Mouse (Mus musculus): ENCODE measurements around the gene Ksr2. TPM values are rescaled to one million over a fixed set of nuclear protein-coding genes. Genes with fewer than 3 reads are reported as not detected.

Gene Ksr2
- polyA plus RNA-seq, 1 experiment from 2014 or later, result 0.19 TPM

DNA sequence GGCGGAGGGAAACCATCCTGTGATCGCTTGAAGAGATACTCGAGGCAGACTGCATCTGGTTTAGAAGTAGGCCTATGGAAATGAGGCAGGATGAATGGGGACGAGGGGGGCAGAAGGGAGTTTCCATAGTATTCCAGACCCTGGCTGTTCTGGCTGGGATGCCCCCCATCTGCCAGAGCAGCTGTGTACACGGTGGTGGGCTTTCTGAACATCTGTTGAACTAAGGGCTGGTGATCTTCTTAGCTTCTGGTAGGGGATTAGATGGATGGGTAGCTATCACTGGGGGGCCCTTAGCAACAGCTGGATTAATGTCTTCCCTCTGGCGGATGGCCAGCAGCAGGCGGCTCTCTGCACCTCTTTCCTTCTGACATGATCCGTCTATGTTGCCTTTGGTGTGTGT is 276.0 kb downstream of the Ksr2 start:
- no peak for ATAC-seq (replicated peaks; ENCODE audit: insufficient number of reproducible peaks, low FRiP score, low TSS enrichment)
- Histone ChIP-seq H3K27ac (ENCODE audit: low read depth, low read length) (no peak overlapping the region), H3K27me3 (ENCODE audit: control insufficient read depth, insufficient read depth, low read length) (0 out of 2 replicates have a peak, but pooled peaks cover 3% of the 10 kb centered on the region), H3K9ac (ENCODE audit: low read depth, low read length) (no peak overlapping the region), H3K4me2 (no peak overlapping the region), H3K9me3 (replicated peaks; ENCODE audit: control insufficient read depth, low read length) (no peaks in the 10 kb centered on the region), H3K4me3 (ENCODE audit: low read depth, low read length) (no peak overlapping the region), H3K36me3 (ENCODE audit: control insufficient read depth, insufficient read depth, low read length) (no peaks in the 10 kb centered on the region), H3K4me1 (ENCODE audit: control insufficient read depth, insufficient read depth, low read length) (no peaks in the 10 kb centered on the region)
- 59% methylated on average over 8 of the region's 8 CpGs for WGBS (ENCODE audit: insufficient replicate concordance)

DNA sequence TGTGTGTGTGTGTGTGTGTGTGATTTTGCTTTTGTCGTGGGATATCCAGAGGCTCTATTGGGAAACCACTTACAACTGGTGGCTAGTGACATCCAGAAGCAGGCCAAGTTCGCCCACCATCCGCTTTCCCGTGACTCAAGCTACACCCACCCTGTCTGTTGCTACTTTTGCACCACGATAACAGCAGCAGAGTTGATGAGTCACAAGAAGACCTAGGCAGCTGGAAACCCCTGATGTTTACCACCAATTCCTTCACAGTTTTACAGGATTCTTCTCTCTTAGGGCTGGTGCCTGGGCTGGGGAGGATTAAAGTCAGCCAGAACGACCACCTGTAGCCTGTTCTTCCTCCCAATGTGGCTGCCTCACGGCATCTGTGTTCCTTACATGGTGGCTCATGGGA is 277.5 kb downstream of the Ksr2 start:
- Histone ChIP-seq H3K4me2 (no peak overlapping the region), H3K9me3 (replicated peaks; ENCODE audit: control insufficient read depth, low read length) (no peaks in the 10 kb centered on the region), H3K4me1 (ENCODE audit: control insufficient read depth, insufficient read depth, low read length) (no peaks in the 10 kb centered on the region), H3K36me3 (ENCODE audit: control insufficient read depth, insufficient read depth, low read length) (no peaks in the 10 kb centered on the region), H3K27ac (ENCODE audit: low read depth, low read length) (no peak overlapping the region), H3K4me3 (ENCODE audit: low read depth, low read length) (no peak overlapping the region), H3K9ac (ENCODE audit: low read depth, low read length) (no peak overlapping the region), H3K27me3 (ENCODE audit: control insufficient read depth, insufficient read depth, low read length) (0 out of 2 replicates have a peak, but pooled peaks cover 3% of the 10 kb centered on the region)
- no peak for ATAC-seq (replicated peaks; ENCODE audit: insufficient number of reproducible peaks, low FRiP score, low TSS enrichment)
- 56% methylated on average over 7 of the region's 7 CpGs for WGBS (ENCODE audit: insufficient replicate concordance)

GRCm38 (mm10) chr5:117693557-117693956 is 279.8 kb downstream of the Ksr2 start:
- no peak for ATAC-seq (replicated peaks; ENCODE audit: insufficient number of reproducible peaks, low FRiP score, low TSS enrichment)
- Histone ChIP-seq H3K9ac (ENCODE audit: low read depth, low read length) (no peak overlapping the region), H3K36me3 (ENCODE audit: control insufficient read depth, insufficient read depth, low read length) (no peaks in the 10 kb centered on the region), H3K4me1 (ENCODE audit: control insufficient read depth, insufficient read depth, low read length) (no peaks in the 10 kb centered on the region), H3K9me3 (replicated peaks; ENCODE audit: control insufficient read depth, low read length) (no peaks in the 10 kb centered on the region), H3K4me3 (ENCODE audit: low read depth, low read length) (no peak overlapping the region), H3K4me2 (no peak overlapping the region), H3K27ac (ENCODE audit: low read depth, low read length) (no peak overlapping the region), H3K27me3 (ENCODE audit: control insufficient read depth, insufficient read depth, low read length) (no peaks in the 10 kb centered on the region)
- WGBS (ENCODE audit: insufficient replicate concordance), result 70% methylated on average over 3 of the region's 3 CpGs

- H3K27ac ChIP-seq (ENCODE audit: low read depth, low read length), result no peak overlapping the region
- H3K4me3 ChIP-seq (ENCODE audit: low read depth, low read length), result no peak overlapping the region
- no peak for ATAC-seq (replicated peaks; ENCODE audit: insufficient number of reproducible peaks, low FRiP score, low TSS enrichment)
- no peaks in the 10 kb centered on the region for H3K36me3 ChIP-seq (ENCODE audit: control insufficient read depth, insufficient read depth, low read length)
- H3K27me3 ChIP-seq (ENCODE audit: control insufficient read depth, insufficient read depth, low read length), result no peaks in the 10 kb centered on the region
- 24% methylated on average over 11 of the region's 11 CpGs for WGBS (ENCODE audit: insufficient replicate concordance)
- H3K9me3 ChIP-seq (replicated peaks; ENCODE audit: control insufficient read depth, low read length), result no peaks in the 10 kb centered on the region
- no peak overlapping the region for H3K9ac ChIP-seq (ENCODE audit: low read depth, low read length)
- no peaks in the 10 kb centered on the region for H3K4me1 ChIP-seq (ENCODE audit: control insufficient read depth, insufficient read depth, low read length)
- no peak overlapping the region for H3K4me2 ChIP-seq
Measured at GRCm38 (mm10) chr5:117694632-117695031, 280.8 kb downstream of the Ksr2 start.

DNA sequence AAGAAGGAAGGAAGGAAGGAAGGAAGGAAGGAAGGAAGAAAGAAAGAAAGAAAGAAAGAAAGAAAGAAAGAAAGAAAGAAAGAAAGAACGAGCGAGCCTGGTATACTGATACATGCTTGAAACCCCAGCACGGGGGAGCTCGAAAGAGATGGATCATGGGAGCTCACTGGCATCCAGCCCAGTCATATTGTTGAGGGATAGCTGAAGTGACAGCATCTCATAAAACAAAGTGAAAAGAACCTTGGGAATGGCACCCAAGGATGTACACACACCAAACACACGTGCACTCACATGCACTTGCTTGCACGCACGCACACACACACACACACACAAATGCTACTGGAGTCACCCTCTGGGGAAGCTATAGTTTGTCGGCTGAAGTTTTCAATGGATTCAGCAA is 282.6 kb downstream of the Ksr2 start:
- Histone ChIP-seq H3K27ac (ENCODE audit: low read depth, low read length) (no peak overlapping the region), H3K4me1 (ENCODE audit: control insufficient read depth, insufficient read depth, low read length) (no peaks in the 10 kb centered on the region), H3K4me2 (no peak overlapping the region), H3K4me3 (ENCODE audit: low read depth, low read length) (no peak overlapping the region), H3K36me3 (ENCODE audit: control insufficient read depth, insufficient read depth, low read length) (no peaks in the 10 kb centered on the region), H3K9ac (ENCODE audit: low read depth, low read length) (no peak overlapping the region), H3K27me3 (ENCODE audit: control insufficient read depth, insufficient read depth, low read length) (no peaks in the 10 kb centered on the region), H3K9me3 (replicated peaks; ENCODE audit: control insufficient read depth, low read length) (no peaks in the 10 kb centered on the region)
- ATAC-seq (replicated peaks; ENCODE audit: insufficient number of reproducible peaks, low FRiP score, low TSS enrichment), result no peak
- 85% methylated on average over 8 of the region's 8 CpGs for WGBS (ENCODE audit: insufficient replicate concordance)

DNA sequence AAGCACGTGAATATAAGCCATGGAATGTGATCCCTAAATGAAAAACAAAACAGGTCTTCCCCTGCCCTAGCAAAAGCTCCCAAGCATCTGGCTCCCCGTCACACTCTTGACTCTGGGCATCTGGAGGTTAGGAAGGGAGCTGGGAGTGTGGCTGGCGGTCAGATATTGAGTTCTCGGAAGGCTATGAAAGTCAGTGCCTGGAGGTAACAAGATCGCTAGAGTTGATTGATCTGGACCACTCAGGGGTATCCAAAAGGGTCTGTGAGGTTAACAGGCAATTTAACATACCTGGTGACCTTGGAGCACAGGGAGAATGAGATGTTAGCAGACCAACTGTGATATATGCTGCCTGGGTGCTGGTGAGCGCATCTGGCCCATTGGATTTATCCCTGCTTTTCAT is 283.8 kb downstream of the Ksr2 start:
- no peak for ATAC-seq (replicated peaks; ENCODE audit: insufficient number of reproducible peaks, low FRiP score, low TSS enrichment)
- no peaks in the 10 kb centered on the region for H3K27me3 ChIP-seq (ENCODE audit: control insufficient read depth, insufficient read depth, low read length)
- H3K27ac ChIP-seq (ENCODE audit: low read depth, low read length), result no peak overlapping the region
- 61% methylated on average over 6 of the region's 6 CpGs for WGBS (ENCODE audit: insufficient replicate concordance)
- H3K4me1 ChIP-seq (ENCODE audit: control insufficient read depth, insufficient read depth, low read length), result no peaks in the 10 kb centered on the region
- no peaks in the 10 kb centered on the region for H3K36me3 ChIP-seq (ENCODE audit: control insufficient read depth, insufficient read depth, low read length)
- no peaks in the 10 kb centered on the region for H3K9me3 ChIP-seq (replicated peaks; ENCODE audit: control insufficient read depth, low read length)
- no peak overlapping the region for H3K4me3 ChIP-seq (ENCODE audit: low read depth, low read length)
- H3K4me2 ChIP-seq, result no peak overlapping the region
- no peak overlapping the region for H3K9ac ChIP-seq (ENCODE audit: low read depth, low read length)

- Histone ChIP-seq H3K9me3 (replicated peaks; ENCODE audit: control insufficient read depth, low read length) (no peaks in the 10 kb centered on the region), H3K27me3 (ENCODE audit: control insufficient read depth, insufficient read depth, low read length) (no peaks in the 10 kb centered on the region), H3K27ac (ENCODE audit: low read depth, low read length) (no peak overlapping the region), H3K9ac (ENCODE audit: low read depth, low read length) (no peak overlapping the region), H3K4me2 (no peak overlapping the region), H3K4me1 (ENCODE audit: control insufficient read depth, insufficient read depth, low read length) (no peaks in the 10 kb centered on the region), H3K36me3 (ENCODE audit: control insufficient read depth, insufficient read depth, low read length) (no peaks in the 10 kb centered on the region), H3K4me3 (ENCODE audit: low read depth, low read length) (no peak overlapping the region)
- WGBS (ENCODE audit: insufficient replicate concordance), result 73% methylated on average over 9 of the region's 9 CpGs
- ATAC-seq (replicated peaks; ENCODE audit: insufficient number of reproducible peaks, low FRiP score, low TSS enrichment), result no peak
Measured at GRCm38 (mm10) chr5:117704371-117704770, 290.6 kb downstream of the Ksr2 start.

- H3K4me3 ChIP-seq (ENCODE audit: low read depth, low read length), result no peak overlapping the region
- no peak overlapping the region for H3K4me2 ChIP-seq
- WGBS (ENCODE audit: insufficient replicate concordance), result 51% methylated on average over 11 of the region's 11 CpGs
- H3K4me1 ChIP-seq (ENCODE audit: control insufficient read depth, insufficient read depth, low read length), result no peaks in the 10 kb centered on the region
- no peak overlapping the region for H3K9ac ChIP-seq (ENCODE audit: low read depth, low read length)
- no peaks in the 10 kb centered on the region for H3K36me3 ChIP-seq (ENCODE audit: control insufficient read depth, insufficient read depth, low read length)
- ATAC-seq (replicated peaks; ENCODE audit: insufficient number of reproducible peaks, low FRiP score, low TSS enrichment), result no peak
- H3K9me3 ChIP-seq (replicated peaks; ENCODE audit: control insufficient read depth, low read length), result no peaks in the 10 kb centered on the region
- no peak overlapping the region for H3K27ac ChIP-seq (ENCODE audit: low read depth, low read length)
- H3K27me3 ChIP-seq (ENCODE audit: control insufficient read depth, insufficient read depth, low read length), result no peaks in the 10 kb centered on the region
Measured at GRCm38 (mm10) chr5:117706633-117707032, 292.8 kb downstream of the Ksr2 start.

DNA sequence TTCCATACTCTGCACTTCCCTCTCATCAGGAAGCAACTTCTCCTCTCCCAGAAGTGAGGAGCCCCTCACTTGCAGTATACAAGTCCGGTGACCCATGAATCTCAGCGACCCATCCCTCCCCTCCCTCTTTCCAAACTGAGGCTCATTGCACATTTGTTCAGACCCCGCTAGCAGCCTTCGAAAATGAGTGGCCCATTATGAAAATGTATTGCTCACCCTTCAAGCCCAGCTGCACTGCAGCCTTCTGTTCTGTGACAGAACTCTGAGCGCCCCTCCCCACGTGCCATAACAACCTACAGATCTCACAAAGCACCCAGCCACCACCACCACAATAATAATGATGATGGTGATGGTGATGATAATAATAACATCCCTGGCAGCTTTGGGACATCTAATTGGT is 295.5 kb downstream of the Ksr2 start:
- no peak overlapping the region for H3K27ac ChIP-seq (ENCODE audit: low read depth, low read length)
- ATAC-seq (replicated peaks; ENCODE audit: insufficient number of reproducible peaks, low FRiP score, low TSS enrichment), result no peak

More for the DNA sequence above, 295.5 kb downstream of the Ksr2 start:
- H3K4me3 ChIP-seq (ENCODE audit: low read depth, low read length), result no peak overlapping the region
- WGBS (ENCODE audit: insufficient replicate concordance), result 78% methylated on average over 6 of the region's 6 CpGs
- no peaks in the 10 kb centered on the region for H3K9me3 ChIP-seq (replicated peaks; ENCODE audit: control insufficient read depth, low read length)
- H3K4me2 ChIP-seq, result no peak overlapping the region
- no peaks in the 10 kb centered on the region for H3K4me1 ChIP-seq (ENCODE audit: control insufficient read depth, insufficient read depth, low read length)
- H3K27me3 ChIP-seq (ENCODE audit: control insufficient read depth, insufficient read depth, low read length), result no peaks in the 10 kb centered on the region
- no peaks in the 10 kb centered on the region for H3K36me3 ChIP-seq (ENCODE audit: control insufficient read depth, insufficient read depth, low read length)
- H3K9ac ChIP-seq (ENCODE audit: low read depth, low read length), result no peak overlapping the region
